Mouse (Mus musculus) liver (tissue): Measurements from ENCODE around the gene Atic.
A peak's percentile ranks its signal among the peaks of the same experiment; 100 is the strongest.

ENCODE experiments used
- DNase-seq: peaks from one replicate; pipeline ENCODE4 v3.0.0-alpha.2; 2020; ENCODE audit warnings: mixed read lengths

Atic gene

GRCm38 (mm10) chr1:71556688-71557612 lies at the start of gene Atic:
Gene Atic, plus strand, starts transcription at chr1:71557150.
- DNase-seq: peak; percentile 96

- DNase-seq: no peak
Measured at GRCm38 (mm10) chr1:71507251-71507650, 49.7 kb upstream of the Atic start.

DNA sequence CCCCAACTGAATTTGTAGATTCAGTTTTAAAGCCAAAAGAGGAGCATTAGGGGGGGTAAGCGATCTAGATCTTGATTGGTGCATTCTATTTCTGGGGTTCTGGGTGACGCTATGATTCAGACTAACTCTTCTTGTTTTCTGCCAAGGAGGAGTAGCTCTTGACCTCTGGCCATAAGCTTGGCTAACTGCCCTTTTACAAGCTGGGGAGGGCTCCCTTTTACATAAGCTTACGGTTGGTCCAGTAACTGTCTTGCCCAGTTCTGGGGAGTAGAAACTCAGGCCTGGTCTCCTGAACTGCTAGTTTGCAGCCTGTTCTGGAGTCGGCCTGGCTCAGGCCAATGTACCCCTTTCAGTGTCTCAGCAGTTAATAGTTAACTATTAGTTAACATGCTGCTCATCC lies 41.9 kb upstream of the Atic start:
- no peak for DNase-seq

DNA sequence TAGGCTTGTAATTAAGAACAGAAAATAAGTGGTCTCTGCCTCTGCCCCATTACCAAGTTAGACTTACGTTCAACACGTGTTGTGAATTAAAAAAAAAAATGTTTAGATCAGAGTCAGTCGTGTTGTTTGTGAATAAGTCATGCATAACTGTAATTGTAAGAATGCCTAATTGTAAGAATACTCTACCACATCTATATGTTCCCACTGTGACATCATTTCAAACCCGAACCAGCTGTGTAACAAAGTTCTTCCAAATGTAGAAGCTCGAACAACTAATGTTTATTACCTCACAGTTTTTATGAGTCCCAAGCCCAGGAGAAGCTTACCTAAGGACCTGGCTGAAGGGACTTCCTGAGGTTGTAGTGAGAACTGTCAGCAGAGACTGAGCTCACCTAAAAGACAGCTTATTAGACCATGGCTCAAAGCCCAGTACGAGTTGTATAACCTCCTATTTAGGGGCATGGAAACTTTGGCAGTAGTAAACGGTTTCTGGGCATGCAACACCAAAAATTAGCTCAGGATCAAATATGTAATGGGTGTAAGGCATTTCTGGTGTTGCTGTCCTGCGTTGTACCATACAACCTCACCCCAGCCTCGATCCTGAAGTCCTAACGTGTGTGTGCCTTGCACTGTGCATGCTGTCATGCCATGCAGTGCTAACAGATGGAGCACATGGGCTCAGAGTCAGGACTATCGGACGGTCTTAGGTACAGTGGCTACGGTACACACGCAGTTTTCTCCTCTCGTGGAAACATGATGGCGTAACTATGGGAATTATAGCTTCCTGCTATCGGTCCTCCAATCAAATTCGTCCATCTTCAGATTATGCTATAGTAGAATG lies 27.9 kb upstream of the Atic start:
- DNase-seq: no peak

- no peak for DNase-seq
Measured at GRCm38 (mm10) chr1:71530779-71531178, 26.2 kb upstream of the Atic start.

DNA sequence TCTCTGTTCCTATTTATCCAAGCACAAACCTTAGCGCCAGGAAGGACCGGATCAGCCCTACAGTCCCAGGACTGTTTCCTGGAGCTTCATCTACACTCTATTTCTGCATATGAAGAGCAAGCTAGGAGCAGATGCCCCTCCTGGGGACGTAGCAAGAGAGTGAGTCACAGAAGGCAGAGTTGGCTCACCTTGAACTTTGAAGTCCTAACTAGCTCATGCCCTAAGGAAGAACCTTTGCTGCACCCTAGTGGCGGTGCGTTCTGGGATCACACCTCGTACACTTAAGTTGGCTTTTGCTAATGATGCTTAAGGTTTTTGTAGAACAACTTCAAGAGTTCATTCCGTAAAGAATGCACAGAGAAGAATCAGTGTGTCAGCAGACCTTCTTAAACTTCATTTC lies 25.3 kb upstream of the Atic start:
- DNase-seq: peak; percentile 55

GRCm38 (mm10) chr1:71539641-71540040 lies 17.3 kb upstream of the Atic start:
- no peak for DNase-seq

- no peak for DNase-seq
Measured at GRCm38 (mm10) chr1:71540437-71540836, 16.5 kb upstream of the Atic start.

DNA sequence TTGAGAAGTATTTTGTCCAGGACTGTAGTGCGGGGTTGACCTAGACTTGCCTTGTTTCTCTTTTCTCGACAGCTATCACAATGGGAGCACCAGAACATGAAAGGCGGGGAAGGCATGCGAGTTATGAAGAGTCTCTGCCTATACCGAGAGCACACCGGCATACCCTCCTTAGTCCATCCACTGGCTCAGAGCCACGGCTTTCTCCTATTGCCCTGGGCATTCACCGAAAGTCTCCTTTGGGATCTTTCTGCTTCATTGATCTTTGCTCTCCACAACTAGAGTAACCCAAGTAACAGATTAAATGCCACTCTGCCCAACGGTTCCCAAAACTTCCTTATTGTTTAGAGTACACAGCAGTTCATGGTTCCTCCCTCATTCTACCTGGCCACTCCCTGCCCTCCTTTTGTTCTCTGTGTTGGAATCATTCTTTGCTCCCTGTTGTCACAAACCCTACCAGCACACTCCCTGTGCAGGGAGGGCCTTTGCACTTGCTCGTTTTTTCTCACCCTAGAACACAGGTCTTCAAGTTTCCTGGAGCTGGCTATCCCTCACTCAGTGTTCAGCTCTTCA lies 6.2 kb upstream of the Atic start:
- no peak for DNase-seq

- DNase-seq: no peak
Measured at GRCm38 (mm10) chr1:71560626-71561025, 3.7 kb downstream of the Atic start.

GRCm38 (mm10) chr1:71564291-71564690 lies 7.3 kb downstream of the Atic start:
- no peak for DNase-seq

DNA sequence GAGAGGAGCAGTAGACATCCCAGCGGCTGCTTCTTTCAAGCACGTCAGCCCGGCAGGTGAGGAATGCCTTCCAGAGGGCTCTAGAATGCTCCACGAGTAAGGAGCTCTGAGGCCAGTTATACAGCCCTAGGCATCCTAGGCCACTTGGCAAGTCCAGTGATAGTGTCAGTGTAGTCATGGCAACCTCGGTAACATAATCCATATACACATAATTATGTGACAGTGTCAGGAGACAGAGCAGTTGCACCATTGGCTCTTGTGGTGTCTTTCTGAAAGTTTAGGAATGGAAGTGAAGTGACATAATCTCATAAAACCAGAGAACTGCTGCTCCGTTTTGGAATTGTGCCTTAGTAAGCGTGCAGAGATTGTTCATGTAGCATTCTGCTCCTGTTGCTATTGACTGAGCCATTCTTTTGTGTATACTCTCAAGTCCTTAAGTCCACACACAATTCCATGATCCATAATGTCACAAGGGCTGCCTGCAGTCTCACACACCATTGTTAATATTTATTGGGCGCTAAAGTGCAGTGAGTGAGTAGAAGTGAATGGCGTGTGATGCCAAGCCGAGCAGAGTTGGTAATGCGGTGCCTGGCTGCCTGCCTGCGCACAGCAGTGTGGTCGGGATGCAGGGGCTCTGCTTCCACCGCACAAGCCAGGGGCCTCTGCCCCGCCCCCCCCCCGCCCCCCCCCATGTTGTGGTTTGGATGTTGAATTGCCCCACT lies 11.1 kb downstream of the Atic start:
- DNase-seq: no peak

- no peak for DNase-seq
Measured at GRCm38 (mm10) chr1:71570116-71570515, 13.2 kb downstream of the Atic start.

DNA sequence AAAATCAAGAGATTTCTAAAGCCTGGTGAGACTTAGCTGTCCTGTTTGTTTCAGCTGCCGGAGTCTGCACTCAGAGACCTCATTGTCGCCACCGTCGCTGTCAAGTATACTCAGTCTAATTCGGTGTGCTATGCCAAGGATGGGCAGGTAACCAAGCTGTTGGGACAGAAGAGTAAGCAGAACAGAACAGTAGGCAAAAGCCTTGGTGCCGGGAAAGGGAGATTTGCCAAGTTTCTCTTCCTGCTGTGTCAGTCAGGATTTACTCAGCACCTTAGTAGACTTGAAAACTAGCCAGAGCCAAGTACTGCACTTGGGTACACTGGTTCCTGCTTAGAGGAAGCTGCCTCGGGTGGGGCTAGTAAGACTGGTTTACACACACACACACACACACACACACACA lies 19.0 kb downstream of the Atic start:
- DNase-seq: no peak

- DNase-seq: no peak
Measured at GRCm38 (mm10) chr1:71576837-71577236, 19.9 kb downstream of the Atic start.

GRCm38 (mm10) chr1:71579526-71579925 lies 22.6 kb downstream of the Atic start:
- no peak for DNase-seq

DNA sequence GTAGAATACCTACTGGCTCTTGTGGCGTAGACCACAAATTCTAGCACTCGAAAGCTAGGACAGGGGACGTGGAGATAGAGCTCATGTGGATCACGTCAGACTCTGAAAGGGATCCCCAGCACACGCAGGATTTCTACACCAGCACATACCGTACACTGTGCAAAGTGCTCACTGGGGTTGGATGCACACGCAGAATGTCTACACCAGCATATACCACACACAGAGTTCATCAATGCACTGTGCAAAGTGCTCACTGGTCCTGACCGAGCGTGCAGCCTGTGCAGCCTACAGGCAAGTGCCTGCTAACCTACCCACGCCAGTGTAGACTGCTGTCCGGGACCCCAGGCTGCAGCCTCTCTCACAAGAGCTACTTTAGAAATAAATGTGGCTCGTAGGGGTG lies 23.5 kb downstream of the Atic start:
- DNase-seq: no peak

DNA sequence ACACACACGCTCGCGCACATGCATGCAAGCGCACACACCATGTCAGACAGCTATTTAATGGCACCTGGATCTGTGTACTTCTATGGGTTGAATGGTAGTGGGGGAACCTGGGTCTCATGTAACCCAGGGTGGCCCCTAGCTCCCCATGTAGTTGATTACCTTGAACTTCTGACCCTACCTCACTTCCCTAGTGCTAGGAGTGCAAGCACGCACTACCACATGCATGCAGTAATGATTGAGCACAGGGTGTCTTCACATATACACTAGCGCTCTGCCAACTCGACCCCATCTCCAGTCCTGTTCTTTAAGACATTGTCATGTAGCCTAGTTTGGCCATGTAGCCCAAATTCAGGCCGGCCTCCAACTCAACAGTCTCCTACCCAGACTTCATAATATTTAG lies 26.4 kb downstream of the Atic start:
- DNase-seq: no peak

GRCm38 (mm10) chr1:71583900-71584299 lies 26.9 kb downstream of the Atic start:
- no peak for DNase-seq

GRCm38 (mm10) chr1:71586658-71587057 lies 29.7 kb downstream of the Atic start:
- no peak for DNase-seq

- DNase-seq: no peak
Measured at GRCm38 (mm10) chr1:71590038-71590437, 33.1 kb downstream of the Atic start.

DNA sequence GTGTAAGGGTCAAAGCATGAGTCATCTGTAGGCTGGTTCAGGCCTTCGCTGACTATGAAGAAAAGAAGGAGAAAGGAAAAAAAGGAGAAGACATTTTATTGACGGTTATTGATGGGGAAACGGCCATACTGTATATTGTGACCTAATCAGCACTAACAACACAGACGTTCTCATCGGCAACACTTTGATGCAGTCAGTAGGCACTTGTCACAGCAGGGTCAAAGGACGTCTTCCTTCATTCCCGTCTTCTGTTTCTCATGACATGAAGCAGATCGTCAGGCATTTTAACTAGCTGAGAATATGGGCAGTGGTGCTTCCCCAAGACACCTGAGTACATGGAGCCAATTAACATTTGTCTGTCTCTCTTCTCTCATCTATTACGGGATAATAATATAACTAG lies 36.2 kb downstream of the Atic start:
- DNase-seq: no peak

- DNase-seq: no peak
Measured at GRCm38 (mm10) chr1:71594268-71594667, 37.3 kb downstream of the Atic start.
